Mouse (Mus musculus) forebrain, embryonic 14.5 days (tissue): Measurements from ENCODE around the gene Fbxl5. TPM values are rescaled to one million over a fixed set of nuclear protein-coding genes. Genes with fewer than 3 reads are reported as not detected.

Source experiments
- ATAC-seq: fragments of 200-750 bp; cut with Nextera tagmentation; 2 replicates; pipeline ENCODE4 v1.8.0; 2017; ENCODE audit warnings: mild to moderate bottlenecking, moderate library complexity
- DNase-seq: peaks from one replicate; pipeline ENCODE4 v3.0.0-alpha.2; 2015; ENCODE audit warnings: low spot score
- H3K27ac ChIP-seq: fragments of 300-500 bp; sonication (generic); 2 replicates; pipeline ENCODE4 v1.5.1; 2014; ENCODE audit warnings: low read depth, mild to moderate bottlenecking, control low read depth, low read length, moderate library complexity
- H3K27me3 ChIP-seq: fragments of 300-500 bp; sonication (generic); replicated peaks from 2 replicates; pipeline ENCODE4 v1.6.1; 2014; ENCODE audit warnings: low read length, control low read depth, mixed read lengths; ENCODE audit not compliant: control insufficient read depth, insufficient read depth
- H3K36me3 ChIP-seq: fragments of 300-500 bp; sonication (generic); 2 replicates; pipeline ENCODE4 v1.6.1; 2014; ENCODE audit warnings: low read length, control low read depth; ENCODE audit not compliant: control insufficient read depth, insufficient read depth
- H3K4me1 ChIP-seq: fragments of 300-500 bp; sonication (generic); 2 replicates; pipeline ENCODE4 v1.6.1; 2014; ENCODE audit warnings: antibody characterized with exemption, low read length, control low read depth; ENCODE audit not compliant: control insufficient read depth, insufficient read depth
- H3K4me2 ChIP-seq: fragments of 300-500 bp; sonication (generic); 2 replicates; pipeline ENCODE4 v1.6.1; 2014; ENCODE audit warnings: mild to moderate bottlenecking, control low read depth, low read length
- H3K4me3 ChIP-seq: fragments of 300-500 bp; sonication (generic); 2 replicates; pipeline ENCODE4 v1.5.1; 2014; ENCODE audit warnings: low read depth, low read length, control low read depth
- H3K9ac ChIP-seq: fragments of 300-500 bp; sonication (generic); 2 replicates; pipeline ENCODE4 v1.6.1; 2014; ENCODE audit warnings: mild to moderate bottlenecking, low read length, control low read depth, moderate library complexity
- H3K9me3 ChIP-seq: fragments of 300-500 bp; sonication (generic); replicated peaks from 2 replicates; pipeline ENCODE4 v1.6.1; 2016; ENCODE audit warnings: low read length, control low read depth, mixed read lengths; ENCODE audit not compliant: control insufficient read depth
- WGBS: fragments of 180-500 bp; shearing (Covaris S2); extraction: QIAGEN DNeasy Blood & Tissue Kit; methylation state at CpG from one replicate; pipeline ENCODE4 v1.1.7; 2014; 5-methylcytosine and 5-hydroxymethylcytosine counted together
- polyA plus RNA-seq: library from polyadenylated mRNA; unstranded; fragments of >200 nt; fragmentation: Nextera tagmentation; extraction: Ambion mirVana; gene quantifications from 2 replicates; pipeline ENCODE4 v1.2.1, GENCODE M21; 2014

Gene Fbxl5
- polyA plus RNA-seq, 1 experiment from 2014 or later = 91.8 TPM

DNA sequence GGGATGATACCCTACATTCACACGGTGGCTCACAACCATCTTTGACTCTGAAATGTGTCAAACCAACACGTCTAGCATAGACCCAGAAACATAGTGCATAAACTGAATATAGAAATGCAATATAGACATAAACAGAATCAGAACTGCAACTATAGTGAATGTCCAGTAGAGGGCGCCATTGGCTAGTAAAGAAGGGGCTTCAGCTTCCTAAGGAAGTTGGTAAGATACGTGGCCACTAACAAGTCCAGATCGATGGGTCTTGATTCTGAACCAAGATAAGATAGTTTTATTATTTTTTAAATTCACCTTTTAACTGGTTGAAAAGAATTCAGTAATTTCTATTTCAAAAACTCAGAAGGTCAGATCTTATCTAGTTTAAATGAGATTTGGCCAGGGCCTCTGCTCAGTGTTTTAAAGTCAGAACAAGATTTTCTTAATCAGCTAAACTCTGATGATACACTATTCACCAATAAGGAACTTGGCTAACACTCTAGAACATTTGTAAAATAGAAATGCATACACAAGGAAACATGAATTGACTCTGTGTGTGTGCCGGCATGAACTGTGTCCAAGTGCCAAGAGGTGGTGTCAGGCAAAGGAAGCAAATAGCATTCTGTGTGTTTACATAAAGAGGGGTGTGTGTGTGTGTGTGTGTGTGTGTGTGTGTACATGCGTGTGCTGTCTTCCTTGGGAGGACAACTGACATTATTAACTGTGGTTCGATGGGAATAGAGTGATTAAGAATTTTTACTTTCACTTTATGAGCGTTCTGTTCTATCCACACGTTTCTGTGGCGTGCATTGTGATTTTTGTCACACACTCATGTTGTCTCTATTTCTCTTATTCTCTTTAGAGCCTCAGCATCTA lies 19.9 kb upstream of the Fbxl5 start:
- Histone ChIP-seq H3K4me2 (no peak overlapping the region), H3K9me3 (0 out of 2 replicates have a peak, but pooled peaks cover 2% of the 10 kb centered on the region), H3K27ac (no peak overlapping the region), H3K36me3 (no peaks in the 10 kb centered on the region), H3K9ac (no peak overlapping the region), H3K4me3 (no peak overlapping the region), H3K4me1 (no peaks in the 10 kb centered on the region), H3K27me3 (no peaks in the 10 kb centered on the region)
- ATAC-seq (0 out of 2 replicates have a peak, but pooled peaks have one; percentile 56), DNase-seq (peak; percentile 82)
- 52% methylated on average over 11 of the region's 11 CpGs for WGBS

DNA sequence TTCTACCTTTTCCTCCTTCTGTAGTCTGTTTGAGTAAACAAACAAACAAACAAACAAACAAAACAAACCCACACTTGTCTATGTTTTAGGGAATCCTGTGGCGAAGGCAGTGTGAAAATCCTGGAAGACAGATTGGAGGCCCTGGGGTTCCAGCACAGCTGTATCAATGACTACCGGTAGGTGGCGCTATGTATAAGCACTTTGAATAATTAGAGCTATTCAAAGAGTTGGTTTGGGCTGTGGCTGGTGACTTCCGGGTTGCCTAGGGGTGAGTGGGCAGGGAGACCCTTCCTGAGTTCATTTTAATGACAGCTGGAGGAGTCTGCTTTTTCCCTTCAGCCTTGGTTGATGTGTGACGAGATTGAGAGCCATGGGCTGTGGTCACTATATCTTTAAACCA lies 15.9 kb upstream of the Fbxl5 start:
- no peak overlapping the region for H3K27ac ChIP-seq
- H3K4me3 ChIP-seq = no peak overlapping the region
- no peak overlapping the region for H3K4me2 ChIP-seq
- H3K9me3 ChIP-seq = no peaks in the 10 kb centered on the region
- DNase-seq = peak; percentile 43
- no peaks in the 10 kb centered on the region for H3K4me1 ChIP-seq
- H3K27me3 ChIP-seq = no peaks in the 10 kb centered on the region
- 50% methylated on average over 5 of the region's 5 CpGs for WGBS
- H3K36me3 ChIP-seq = no peaks in the 10 kb centered on the region
- H3K9ac ChIP-seq = no peak overlapping the region
- no peak for ATAC-seq

DNA sequence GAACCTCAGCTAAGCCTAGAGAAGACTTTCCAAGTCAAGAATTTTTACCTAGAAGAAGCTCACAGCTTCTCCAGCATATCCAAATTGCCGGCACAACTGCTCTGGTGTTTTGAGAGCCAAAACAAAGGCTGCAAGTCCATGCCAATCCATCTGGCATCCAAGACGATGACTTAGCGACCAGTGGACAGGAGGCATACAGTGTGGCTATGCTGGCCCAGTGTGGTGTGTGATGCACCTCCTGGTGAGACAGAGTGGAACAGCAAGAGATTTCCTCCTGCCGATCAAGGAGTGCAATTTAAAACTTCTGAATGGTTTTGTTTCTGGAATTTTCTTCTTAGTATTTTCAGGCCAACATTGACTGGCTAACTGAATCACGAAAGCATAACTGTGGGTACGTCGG lies 15.2 kb upstream of the Fbxl5 start:
- Histone ChIP-seq H3K9me3 (no peaks in the 10 kb centered on the region), H3K4me3 (no peak overlapping the region), H3K9ac (no peak overlapping the region), H3K36me3 (no peaks in the 10 kb centered on the region), H3K27me3 (no peaks in the 10 kb centered on the region), H3K27ac (no peak overlapping the region), H3K4me2 (no peak overlapping the region), H3K4me1 (no peaks in the 10 kb centered on the region)
- ATAC-seq (no peak), DNase-seq (no peak)
- 90% methylated on average over 7 of the region's 7 CpGs for WGBS

DNA sequence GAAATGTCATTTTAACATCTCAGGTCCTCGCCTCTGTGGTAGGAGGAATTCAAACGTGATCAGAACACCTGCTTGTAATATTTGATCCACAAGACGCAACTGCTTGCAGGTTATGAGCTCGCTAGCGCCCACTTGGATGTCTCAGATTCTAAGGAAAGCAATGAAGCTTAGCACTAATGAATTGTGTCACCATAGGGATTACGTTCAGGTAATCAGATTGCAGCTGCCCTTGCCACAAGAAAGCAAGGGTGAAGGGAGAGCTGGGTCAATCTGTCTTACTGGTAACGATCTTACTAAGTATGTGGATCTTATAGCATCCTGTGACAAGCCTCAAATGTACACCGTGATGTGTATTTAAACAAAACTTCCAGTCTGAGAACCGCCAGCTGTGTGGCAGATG lies 5.9 kb upstream of the Fbxl5 start:
- no peak overlapping the region for H3K4me2 ChIP-seq
- no peak for DNase-seq
- no peaks in the 10 kb centered on the region for H3K9me3 ChIP-seq
- no peaks in the 10 kb centered on the region for H3K36me3 ChIP-seq
- WGBS = 77% methylated on average over 9 of the region's 9 CpGs
- H3K27ac ChIP-seq = no peak overlapping the region
- ATAC-seq = no peak
- no peaks in the 10 kb centered on the region for H3K27me3 ChIP-seq
- no peak overlapping the region for H3K4me3 ChIP-seq
- H3K4me1 ChIP-seq = no peaks in the 10 kb centered on the region
- no peak overlapping the region for H3K9ac ChIP-seq

DNA sequence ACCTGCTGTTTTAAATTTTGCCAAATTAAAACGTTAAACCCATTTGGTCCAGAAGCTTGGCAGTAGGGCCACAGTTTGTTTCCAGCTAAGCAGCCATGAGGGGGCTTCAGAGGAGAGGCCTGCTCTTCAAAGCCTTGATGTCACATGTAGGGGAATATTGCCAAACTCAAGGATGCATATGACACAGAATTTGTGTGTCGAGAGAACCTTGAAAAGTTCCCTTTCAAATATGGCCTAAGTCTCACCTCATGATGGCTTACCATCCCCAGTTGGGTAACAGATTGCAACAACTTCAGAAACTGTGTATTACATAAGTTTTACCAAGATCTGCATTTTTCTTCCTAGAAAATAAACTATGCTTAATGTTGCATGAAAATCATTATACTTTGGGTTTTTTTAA lies 5.4 kb upstream of the Fbxl5 start:
- Histone ChIP-seq H3K9ac (no peak overlapping the region), H3K4me2 (no peak overlapping the region), H3K27me3 (no peaks in the 10 kb centered on the region), H3K27ac (no peak overlapping the region), H3K9me3 (no peaks in the 10 kb centered on the region), H3K4me3 (no peak overlapping the region), H3K36me3 (no peaks in the 10 kb centered on the region), H3K4me1 (no peaks in the 10 kb centered on the region)
- ATAC-seq = no peak
- WGBS = 85% methylated on average over 2 of the region's 2 CpGs
- DNase-seq = no peak

DNA sequence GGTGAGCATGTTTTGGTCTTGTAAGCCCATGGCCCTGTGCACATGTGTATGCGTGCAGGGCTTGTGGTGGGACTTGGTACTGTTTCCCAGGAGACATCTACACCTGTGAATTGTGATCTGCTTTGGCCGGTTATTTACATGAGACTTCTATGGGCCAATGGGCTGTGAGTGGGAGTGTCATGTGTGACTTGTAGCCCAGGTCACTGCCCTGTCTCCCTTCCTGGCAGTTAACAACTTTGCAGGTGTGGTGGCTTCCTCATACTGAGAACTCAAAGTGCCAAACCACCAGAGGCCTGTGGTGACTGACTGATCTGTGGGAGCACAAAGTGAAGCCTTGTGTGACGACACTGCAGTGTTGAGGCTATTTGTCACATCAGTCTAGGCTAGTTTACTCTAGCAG lies 3.1 kb upstream of the Fbxl5 start:
- ATAC-seq (no peak), DNase-seq (no peak)
- Histone ChIP-seq H3K4me1 (no peaks in the 10 kb centered on the region), H3K27ac (no peak overlapping the region), H3K4me3 (no peak overlapping the region), H3K36me3 (no peaks in the 10 kb centered on the region), H3K27me3 (no peaks in the 10 kb centered on the region), H3K9ac (no peak overlapping the region), H3K4me2 (no peak overlapping the region), H3K9me3 (no peaks in the 10 kb centered on the region)
- 89% methylated on average over 3 of the region's 3 CpGs for WGBS

DNA sequence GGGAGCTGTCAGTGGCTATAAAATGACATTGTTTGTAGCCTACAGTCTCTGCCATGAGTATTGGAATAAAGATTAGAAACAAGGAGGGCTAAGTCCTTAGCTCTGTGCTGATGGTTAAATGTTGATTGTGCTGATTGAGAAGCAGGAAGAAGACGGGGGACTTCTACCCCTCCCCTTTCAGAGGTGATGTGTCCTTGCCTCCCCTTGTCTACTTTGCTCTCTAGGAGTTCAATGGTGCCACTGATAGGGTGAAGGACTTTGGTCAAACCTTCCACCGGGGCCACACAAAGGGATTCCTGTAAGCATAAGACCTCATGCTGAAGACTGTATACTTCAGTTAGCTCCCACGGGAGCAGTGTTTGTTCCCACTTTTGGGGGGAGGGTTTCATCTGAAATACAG lies 1.4 kb upstream of the Fbxl5 start:
- H3K9ac ChIP-seq = no peak overlapping the region
- ATAC-seq = no peak
- no peaks in the 10 kb centered on the region for H3K36me3 ChIP-seq
- H3K27ac ChIP-seq = no peak overlapping the region
- 83% methylated on average over 3 of the region's 3 CpGs for WGBS
- no peak overlapping the region for H3K4me2 ChIP-seq
- H3K9me3 ChIP-seq = no peaks in the 10 kb centered on the region
- H3K27me3 ChIP-seq = no peaks in the 10 kb centered on the region
- no peaks in the 10 kb centered on the region for H3K4me1 ChIP-seq
- no peak for DNase-seq
- no peak overlapping the region for H3K4me3 ChIP-seq

DNA sequence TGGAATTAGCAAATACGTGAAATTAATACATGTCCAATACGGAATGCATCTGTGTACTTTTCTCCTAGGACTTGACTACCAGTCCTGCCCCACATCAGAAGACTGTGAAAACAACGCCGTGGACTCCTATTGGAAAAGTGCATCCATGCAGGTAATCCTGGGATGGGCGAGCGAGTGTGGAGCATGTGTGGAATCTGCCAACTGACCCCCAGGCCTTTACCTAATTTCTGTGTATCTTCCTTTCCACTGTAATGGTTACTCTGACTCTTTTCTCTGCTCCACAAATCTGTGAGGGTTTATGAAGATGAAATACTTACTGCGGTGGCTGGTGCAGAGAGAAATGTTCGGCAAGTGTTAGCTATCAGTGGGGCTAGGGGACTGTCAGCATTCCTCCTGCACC lies 761 bp upstream of the Fbxl5 start:
- no peak overlapping the region for H3K27ac ChIP-seq
- no peak overlapping the region for H3K9ac ChIP-seq
- WGBS = 81% methylated on average over 8 of the region's 8 CpGs
- no peak for DNase-seq
- no peaks in the 10 kb centered on the region for H3K4me1 ChIP-seq
- no peaks in the 10 kb centered on the region for H3K9me3 ChIP-seq
- H3K27me3 ChIP-seq = no peaks in the 10 kb centered on the region
- no peaks in the 10 kb centered on the region for H3K36me3 ChIP-seq
- H3K4me2 ChIP-seq = no peak overlapping the region
- ATAC-seq = no peak
- H3K4me3 ChIP-seq = no peak overlapping the region

DNA sequence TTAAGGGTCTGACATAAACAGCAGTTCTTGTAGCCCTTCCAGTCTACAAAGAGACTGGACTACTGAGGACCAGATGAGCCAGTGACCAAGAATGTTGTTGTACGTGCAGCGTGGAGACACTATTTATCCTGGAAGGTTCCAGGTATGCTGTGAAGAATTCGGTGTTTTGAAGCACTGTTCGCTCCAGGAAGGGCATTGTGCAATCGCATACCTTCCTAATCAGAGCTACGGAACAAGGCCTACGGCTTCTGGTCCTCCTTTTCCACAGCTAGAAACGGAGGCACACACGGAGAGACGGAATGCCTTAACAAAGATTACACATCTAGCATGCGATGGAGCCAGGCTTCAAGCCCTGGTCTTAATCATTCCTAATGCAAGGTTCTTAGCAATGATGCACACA lies 653 bp downstream of the Fbxl5 start:
- no peak overlapping the region for H3K4me3 ChIP-seq
- ATAC-seq (no peak), DNase-seq (no peak)
- H3K4me2 ChIP-seq = no peak overlapping the region
- no peak overlapping the region for H3K9ac ChIP-seq
- H3K27me3 ChIP-seq = no peaks in the 10 kb centered on the region
- 93% methylated on average over 11 of the region's 11 CpGs for WGBS
- H3K4me1 ChIP-seq = no peaks in the 10 kb centered on the region
- no peaks in the 10 kb centered on the region for H3K9me3 ChIP-seq
- no peak overlapping the region for H3K27ac ChIP-seq
- no peaks in the 10 kb centered on the region for H3K36me3 ChIP-seq
